Mouse (Mus musculus) megakaryocyte-erythroid progenitor cell, adult 5-6 weeks (primary cell): Measurements from ENCODE around the gene Flvcr2. TPM values are rescaled to one million over a fixed set of nuclear protein-coding genes. Genes with fewer than 3 reads are reported as not detected.

Source experiments
- ATAC-seq: replicated peaks from 2 replicates; pipeline ENCODE4 v1.8.0; 2016; ENCODE audit warnings: mild to moderate bottlenecking, inconsistent platforms; ENCODE audit not compliant: severe bottlenecking, poor library complexity, low FRiP score, low TSS enrichment
- total RNA-seq, 2 experiments: library from RNA; stranded (forward) in 1 of 2; stranded (reverse) in 1 of 2; fragments of 200-1000, 215-1000 nt in 1 of 2; fragments of >200 nt in 1 of 2; fragmentation: Nextera tagmentation in 1 of 2; gene quantifications; 2 replicates each; pipeline ENCODE4 v1.2.3; 2014 to 2017

Gene Flvcr2
- total RNA-seq, 2 experiments from 2014 or later, result not detected

DNA sequence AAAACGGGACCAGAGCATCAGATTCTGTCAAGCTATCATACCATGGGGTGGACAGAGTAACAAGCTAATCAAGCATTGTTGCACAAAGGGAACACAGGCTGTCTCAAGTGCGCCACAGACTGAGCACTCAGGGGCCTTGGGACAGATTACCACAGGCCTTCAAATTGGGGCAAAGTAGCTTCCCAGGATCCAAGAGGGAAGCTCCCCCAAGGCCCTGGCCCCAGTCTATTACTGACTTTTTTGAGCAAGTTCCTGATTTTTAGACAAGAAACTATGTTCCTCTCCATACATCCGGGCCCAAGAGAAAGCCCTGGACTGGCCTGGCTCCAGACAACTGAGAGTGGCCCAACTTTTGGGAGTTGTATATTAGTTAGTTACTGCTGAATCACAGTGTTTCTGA, 35.3 kb downstream of the Flvcr2 start:
- no peak for ATAC-seq

DNA sequence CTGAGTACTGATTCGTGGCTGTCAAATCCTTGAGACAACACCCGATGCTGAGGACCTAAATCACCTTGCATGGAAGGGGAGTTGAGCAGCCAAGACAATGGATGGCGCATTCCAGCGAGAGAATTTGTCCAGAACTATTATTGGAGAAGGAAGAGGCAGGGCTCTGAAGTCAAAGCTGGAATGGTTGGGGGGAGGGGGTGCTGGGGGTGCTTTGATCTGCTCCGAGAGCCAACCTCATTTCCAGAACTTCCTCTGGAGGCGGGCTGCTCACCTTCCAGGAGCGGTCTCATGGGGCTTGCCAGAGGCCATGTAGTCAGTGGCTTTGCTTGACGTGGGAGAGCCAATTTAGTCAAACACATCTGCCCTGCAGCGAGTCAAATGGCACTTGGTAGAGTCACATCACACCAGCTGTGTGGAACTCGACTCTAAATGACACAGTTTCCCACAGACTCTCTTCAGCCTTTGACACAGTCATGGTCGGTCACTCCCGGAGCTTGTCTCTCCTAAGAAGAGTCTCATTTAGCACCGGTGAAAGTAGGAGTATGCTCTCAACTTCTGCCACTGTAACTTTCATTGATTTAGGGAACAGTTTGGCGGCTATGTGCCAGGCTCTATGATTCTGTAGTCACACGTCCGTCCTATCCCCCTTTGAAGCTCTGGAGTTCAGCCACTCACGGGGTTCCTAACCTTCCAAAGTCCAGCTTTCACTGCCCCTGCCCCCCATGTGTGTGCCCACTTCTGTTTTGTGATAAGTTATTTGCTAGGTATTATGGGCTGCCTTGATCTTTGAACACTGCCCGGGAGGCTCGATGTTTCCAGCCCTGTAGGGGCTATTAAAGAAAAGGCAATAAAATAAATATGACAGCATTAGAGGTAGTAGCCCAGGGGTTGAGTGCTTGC, 38.8 kb downstream of the Flvcr2 start:
- no peak for ATAC-seq

DNA sequence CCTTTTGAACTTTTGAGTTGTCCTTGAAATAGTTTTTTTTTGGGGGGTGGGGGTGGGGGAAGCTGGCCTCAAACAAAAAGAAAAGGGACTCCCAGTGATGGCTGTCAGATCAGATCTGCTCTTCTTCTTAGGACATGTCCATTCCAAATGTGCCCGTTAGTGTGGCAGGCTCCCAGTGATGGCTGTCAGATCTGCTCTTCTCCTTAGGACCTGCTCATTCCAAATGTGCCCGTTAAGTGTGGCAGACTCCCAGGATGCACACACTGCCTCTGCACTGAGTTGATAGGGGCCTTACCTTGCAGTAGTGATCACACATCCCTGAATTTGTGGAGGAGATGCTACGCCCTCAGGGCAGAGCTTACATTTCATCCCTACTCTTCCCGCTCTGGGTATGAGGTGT, 45.8 kb downstream of the Flvcr2 start:
- ATAC-seq, result no peak

DNA sequence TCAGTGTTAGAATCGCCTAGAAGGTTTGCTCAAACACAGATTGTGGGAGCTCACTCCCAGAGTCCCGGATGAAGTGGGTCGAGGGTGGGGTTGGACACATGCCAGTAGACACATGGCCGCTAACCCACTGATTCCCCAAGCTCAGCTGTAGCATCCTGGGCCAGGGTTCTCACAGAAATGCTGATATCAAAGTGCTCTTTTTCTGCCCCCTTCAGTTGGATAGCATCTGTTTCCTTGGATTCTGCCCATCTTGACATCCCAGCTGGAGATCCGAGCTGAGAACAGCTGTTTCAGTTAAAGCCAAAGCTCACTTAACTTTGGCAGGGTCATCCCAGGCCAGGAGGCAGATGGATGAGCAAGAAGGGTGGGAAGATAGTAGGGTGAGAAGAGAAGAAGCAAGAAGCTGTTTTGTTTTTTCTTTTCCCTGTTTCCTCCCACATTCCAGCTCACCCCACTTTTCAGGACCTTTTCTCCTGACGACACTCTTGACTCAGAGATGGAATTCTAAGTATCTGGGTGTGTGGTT, 46.5 kb downstream of the Flvcr2 start:
- ATAC-seq, result no peak

DNA sequence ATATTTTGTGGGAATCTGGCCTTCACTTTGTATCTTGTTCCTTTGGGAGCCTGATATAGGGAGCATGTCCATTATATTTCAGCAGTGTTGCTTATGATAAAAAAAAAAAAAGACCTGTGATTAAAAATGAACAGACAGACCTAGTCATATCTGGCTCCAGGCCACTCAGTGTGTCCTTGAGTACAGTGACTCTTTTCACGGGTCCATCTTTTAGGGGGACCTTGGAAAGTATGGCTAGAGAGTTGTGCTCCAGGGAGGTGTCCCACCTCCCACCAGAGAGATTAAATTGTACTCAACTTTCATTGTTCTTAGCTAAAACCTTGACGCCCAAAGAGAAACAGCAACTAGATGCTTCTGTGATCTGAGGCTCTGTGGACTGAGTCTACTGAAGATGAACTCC, 47.8 kb downstream of the Flvcr2 start:
- ATAC-seq, result no peak

DNA sequence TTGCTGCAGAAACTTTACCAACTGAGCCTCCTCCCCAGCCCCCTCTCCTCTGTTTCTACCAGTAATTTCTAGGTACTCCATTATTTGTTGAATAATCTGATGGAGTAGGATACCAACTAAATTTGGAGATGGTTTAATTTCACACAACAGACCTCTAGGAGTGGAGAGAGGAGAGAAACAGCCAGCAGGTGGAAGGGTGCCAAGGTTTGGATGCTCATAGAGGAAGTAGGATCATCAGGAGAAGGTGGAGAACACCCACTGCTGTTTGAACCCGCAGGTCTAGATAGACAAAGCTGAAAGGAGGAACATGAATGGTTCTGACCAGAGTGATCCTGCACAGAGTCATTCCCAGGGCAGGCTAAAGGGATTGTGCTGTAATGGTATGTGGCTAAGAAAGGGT, 49.2 kb downstream of the Flvcr2 start:
- ATAC-seq, result no peak

DNA sequence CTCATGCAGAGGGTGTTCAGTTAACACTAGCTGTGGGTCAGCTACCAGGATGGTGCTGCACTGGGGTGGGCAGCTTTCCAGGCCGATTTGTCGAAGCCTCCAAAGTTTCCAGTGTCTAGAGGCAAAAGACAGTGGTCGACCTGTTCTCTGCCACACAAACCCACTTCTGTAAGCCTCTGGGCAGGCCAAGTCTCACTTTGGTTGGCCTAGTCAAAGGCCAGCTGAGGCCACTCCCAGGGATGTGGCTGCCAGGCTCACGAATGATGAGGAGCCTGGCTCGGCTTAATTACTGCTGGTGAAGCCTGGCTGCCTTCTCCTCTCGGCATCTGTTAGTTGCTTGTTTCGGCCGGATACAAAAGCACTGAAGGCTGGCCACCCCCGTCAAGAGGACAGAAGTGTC, 53.7 kb downstream of the Flvcr2 start:
- no peak for ATAC-seq

DNA sequence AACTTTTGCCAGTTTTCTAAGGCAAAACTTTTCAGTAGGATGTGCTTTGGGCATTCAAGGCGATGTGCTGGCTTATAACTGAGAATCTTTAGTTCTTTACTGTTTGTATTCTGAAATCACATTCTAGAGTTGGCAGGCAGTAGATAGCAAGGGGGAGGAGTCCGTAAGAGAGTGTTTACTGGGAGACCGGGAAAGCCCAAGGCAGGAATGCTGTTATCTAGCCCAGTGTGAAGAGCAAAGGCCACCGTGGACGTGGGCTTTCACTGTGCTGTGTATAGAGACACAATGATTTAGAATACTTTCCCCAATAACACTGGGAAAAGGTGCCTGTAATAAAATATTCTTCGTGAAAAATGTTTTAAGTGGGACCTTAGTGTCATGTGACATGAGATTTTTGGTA, 63.4 kb downstream of the Flvcr2 start:
- ATAC-seq, result no peak

DNA sequence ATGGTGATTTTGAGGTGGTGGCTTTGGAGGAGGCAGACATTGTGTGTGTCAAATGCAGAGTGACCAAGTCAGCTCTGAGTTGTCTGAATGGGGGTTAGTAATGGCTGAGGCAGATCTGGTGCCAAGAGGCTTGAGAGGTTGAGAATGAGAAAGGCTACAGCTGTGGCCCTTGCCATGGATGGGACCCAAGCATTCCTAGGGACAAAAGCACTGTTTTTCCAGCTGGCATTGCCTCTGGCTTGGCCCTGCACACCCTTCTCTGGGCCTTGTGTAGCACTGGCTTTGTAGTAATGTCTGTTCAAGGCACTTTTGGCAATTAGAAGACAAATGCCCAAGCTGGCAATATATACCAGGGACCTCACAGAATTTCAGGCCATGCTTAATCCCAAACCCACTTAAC, 64.6 kb downstream of the Flvcr2 start:
- 0 out of 2 replicates have a peak, but pooled peaks have one; percentile 10 for ATAC-seq

DNA sequence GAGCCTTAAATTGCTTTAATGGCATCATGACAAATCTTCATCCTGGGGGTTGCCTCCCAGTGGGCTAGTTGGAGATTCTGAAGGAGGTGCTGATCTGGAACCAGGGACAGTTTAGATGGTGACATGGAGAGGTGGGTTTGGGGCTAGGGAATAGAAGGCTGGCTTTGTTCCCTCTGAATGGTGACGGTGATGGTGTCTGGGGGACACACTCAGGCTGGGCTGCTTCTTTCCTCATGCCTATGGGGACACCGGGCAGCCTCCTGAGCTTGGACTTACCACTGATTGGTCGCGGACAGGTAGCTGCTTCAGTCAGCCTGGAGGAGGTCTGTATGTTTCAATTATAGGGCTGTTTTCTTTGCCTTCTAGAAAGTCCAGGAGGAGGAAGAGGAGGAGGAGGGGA, 65.3 kb downstream of the Flvcr2 start:
- no peak for ATAC-seq

DNA sequence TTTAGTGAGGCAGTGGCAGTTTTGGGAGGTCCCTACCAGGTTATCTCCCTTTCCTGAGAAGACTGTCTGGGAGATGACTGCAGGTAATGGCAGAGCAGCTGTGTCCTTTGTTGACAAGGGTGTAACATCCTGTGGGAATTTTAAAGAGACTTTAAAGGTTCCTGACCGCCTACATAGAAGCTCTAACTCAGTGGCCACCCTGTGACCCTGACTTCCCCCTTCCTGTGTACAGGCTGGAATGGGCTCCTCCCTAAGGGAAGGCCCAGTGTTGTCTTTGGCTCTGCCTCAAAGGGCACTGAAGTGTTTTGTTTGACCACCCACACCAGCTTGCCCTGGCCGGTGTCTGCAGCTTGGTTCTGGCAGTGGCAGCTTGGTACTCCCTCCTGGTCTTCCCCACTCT, 67.3 kb downstream of the Flvcr2 start:
- ATAC-seq, result no peak

DNA sequence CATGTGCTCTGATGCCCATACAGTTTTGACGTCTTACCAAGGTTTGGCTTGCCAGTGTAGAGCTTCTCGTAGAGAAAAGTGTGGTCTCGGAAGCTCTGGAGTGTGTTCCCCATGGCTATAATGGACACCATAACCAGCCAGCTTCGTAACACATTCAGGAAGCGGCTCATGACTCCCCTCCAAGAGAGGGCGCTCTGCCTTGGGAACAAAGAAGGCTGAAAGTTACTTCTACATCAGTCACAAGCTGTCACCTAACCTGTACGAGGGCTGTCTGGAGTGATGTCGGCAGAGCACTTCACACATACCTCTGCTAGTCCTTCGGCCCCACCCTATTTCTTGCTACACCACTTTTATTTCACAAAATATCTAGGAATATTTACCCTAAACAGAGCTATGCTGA, 75.7 kb downstream of the Flvcr2 start:
- ATAC-seq, result no peak

DNA sequence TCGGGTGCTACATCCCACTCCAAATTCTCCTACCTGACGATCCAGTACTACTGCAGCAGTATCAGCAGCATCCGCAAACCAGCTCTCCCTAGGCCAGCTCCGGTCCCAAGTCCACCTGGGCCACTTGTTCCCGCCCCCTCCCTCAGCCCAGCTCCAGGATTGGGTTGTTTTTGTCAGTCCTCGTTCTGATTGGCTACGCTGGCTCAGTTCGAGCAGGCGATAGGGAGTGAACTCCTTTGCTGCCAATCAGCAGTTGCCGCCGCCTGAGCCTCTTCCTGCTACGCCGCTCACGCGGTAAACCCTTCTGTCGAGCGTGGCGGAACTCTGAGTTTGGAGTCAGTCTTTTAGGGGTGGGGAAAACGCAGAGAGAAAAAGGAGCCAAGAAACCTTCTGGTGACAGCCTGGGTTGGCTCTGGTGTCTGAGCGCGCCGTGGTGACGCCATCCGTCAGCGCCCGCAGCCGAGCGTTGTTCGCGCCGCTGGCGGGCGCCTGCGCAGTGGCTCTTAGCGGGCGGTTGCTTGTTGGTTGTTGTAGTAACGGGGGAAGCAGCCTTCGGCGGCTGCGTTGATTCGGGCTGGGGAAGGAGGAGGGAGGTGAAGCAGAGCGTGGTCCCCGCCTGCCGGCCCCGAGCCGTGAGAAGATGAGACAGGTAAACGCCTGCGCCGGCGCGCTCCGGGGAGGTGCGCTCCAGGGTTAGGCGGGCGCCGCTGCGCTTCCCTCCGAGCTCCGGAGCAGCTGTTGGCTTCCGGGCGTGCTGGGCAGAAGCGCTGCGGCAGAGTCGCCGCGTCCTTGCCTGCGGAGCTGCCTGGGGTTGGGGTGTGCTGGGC, 78.3 kb downstream of the Flvcr2 start, which contains the start of the genes Erg28 and Ttll5:
Gene Erg28 (minus strand): TSS at position 113 of the 827 bp plus-strand sequence.
Gene Ttll5 (plus strand): TSS at position 222 of the 827 bp plus-strand sequence.
- ATAC-seq, result peak; percentile 98

DNA sequence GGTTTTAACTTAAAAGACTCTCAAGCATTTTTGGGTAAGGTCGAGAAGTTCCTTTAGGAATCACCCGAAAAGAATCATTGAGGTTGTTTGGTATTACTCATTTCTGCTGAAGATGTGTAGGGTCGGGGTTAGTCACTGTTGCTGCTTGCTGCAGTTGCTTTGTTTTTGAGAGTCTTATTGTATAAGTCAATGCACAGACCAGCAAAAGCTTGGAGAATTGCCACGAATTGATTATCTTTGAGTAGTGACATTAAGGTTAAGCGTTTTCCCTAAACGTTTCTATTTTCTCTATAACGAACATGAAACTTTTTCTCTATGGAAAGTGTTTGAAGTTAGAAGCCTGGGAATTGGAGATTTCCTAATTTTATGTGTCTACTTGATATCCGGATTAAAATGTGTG, 79.0 kb downstream of the Flvcr2 start:
- no peak for ATAC-seq

DNA sequence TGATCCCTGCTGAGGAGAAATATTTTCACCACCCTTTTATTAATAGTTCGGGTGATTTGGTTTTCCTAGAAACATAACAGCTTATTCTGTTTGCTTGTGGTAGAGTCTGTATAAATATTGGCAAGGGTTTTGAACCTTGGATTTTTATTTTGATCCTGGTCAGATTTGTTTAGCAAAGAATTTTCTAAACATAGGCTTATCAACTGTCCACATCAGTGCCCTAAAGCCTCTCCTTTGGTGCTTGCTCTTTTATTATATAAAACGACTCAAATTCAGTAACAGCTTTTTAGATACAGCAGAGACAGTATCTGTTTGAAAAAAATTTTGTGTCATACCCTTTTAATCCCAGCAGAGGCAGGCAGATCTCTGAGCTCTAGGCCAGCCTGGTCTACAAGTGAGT, 79.5 kb downstream of the Flvcr2 start:
- no peak for ATAC-seq

DNA sequence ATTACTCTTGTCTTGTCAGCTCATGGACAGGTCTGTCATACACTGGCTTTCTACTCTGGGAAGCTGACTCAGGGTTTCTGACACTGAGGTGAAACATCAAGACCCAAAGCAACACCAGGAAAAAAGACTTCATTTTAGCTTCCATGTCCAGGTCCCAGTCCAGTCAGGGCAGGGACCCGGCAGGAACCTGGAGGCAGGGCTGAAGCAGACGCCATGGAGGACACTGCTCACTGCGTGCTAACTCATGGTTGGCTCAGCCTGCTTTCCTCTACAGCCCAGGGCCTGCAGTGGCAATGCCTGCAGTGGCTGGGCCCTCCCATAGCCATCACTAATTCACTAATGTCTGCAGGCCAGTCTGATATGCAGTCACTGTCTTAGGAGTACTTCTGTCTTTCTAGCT, 82.5 kb downstream of the Flvcr2 start:
- no peak for ATAC-seq

DNA sequence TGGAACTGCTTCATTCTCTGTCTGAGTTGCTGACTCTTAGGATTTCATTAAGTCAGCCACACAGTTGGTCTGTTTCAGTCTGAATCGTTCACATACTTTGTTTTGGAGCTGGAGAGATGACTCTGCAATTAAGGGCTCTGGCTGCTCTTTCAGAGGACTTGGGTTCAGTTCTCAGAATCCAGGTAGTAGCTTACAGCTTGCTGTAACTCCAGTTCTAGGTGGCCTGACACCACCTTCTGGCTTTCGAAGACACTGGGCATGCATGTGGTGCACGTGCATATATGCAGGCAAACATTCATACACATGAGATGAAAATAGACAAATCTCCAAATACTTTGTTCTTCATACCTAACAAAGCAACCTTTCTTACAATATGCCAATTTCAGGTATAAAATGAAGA, 83.5 kb downstream of the Flvcr2 start:
- ATAC-seq, result no peak

DNA sequence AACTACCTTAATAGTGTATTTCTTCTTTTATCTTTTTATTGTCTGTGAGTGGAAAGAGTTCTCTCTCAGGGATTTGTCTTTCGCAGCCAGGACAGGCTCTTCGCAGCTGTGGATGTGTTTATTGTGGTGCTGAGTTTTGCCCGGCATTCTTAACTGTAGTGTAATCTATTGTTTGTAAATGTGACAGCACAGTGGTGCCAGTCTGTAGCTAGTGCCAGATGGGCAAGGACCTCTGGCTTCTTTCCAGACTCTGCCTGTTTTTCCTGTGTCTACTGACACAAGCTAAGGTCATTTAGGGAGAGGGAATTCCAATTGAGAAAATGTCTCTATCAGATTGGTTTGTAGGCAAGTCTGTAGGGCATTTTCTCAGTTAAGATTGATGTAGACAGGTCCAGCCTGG, 84.4 kb downstream of the Flvcr2 start:
- ATAC-seq, result no peak

DNA sequence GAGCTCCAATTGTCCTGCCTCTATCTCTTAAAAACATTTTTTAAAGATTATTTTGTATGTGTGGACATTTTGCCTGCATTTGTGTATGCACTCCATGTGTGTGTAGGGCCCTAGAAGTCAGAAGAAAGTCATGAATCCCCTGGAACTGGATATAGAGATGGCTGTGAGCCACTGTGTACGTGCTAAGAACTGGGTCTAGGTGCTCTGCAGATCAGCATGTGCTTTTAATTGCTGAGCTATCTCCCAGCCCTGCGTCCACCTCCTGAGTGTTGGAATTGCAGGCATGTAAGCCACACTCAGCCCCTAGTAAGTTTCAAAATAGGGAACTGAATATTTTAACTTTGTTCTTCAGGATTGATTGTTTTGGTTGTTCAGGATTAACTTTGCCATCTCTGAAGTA, 88.2 kb downstream of the Flvcr2 start:
- no peak for ATAC-seq

DNA sequence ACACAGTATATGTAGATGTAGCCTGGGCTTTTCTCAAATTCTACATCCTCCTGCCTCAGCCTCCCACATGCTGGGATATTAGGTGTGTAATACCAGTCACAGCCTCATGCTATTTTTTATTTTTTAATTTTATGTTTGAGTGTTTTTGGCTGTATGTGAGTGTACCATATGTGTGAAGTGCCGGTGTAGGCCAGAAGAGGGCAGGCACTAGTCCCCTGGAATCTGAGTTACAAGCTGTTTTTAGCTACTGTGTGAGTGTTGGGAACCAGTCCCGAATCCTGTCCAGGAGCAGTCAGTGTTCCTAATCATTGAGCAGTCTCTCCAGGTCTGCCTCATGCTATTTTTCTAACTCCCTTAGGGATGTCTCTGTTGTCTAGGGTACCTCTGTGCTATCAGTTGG, 91.4 kb downstream of the Flvcr2 start:
- ATAC-seq, result peak; percentile 37; the same call in 1 of the 2 replicates
